Mouse (Mus musculus) 3T3-L1 (cell line): ENCODE measurements around the gene Tdrd12.
"Not testable (repeated sequence)": the region's sequence is repeated elsewhere in the genome, so short reads cannot be mapped to it uniquely, and the experiment has no call there.

Source experiments
- DNase-seq: peaks from one replicate; pipeline ENCODE4 v3.0.0-alpha.2; 2015; ENCODE audit warnings: low read depth, low spot score

Gene Tdrd12

DNA sequence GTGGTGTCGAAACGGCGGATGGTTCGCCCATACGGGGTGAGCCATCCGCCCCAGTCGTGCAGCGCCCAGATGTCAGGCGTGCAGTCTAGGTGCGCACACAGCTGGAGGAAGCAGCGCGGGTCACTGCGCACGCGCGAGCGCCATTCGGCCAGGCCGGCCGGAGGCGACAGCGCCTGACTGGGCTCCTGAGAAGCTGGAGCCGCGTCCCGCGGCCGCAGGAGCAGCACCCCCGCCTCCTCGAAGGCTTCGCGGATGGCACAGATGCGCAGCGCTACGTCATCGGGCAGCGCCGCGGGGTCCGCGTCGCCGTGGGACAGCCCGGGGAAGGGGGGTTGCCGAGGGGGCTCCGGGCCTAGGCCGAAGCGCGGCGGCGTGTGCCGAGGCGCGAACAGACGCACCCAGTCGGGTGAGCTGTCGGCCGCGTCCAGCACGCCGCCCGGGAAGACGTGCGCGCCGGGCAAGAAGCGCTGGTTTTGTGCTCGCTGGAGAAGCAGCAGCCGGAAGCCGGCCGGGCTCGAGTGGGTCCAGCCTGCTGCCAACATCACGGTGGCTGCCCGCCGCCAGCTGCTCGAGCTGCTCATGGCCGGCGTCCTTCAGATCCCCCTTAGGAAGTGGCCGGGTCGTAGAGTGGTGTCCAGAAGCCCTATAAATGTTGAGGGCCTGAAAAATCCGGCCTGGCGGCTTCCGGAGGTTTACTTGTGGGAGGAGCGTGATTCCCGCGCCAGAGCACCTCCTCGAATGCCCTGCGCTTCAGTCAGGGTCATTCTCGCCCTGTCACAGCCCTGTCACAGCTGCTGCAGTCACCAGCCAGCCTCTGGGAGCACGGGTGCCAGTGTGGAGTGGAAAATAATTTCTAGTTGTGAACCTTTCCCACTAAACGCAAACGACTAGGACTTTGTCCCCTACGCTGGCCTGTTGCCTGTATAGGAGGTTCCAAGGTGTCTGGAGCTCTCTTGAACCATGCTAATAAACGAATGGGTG, 18.0 kb upstream of the Tdrd12 start:
- DNase-seq, result peak; percentile 82

DNA sequence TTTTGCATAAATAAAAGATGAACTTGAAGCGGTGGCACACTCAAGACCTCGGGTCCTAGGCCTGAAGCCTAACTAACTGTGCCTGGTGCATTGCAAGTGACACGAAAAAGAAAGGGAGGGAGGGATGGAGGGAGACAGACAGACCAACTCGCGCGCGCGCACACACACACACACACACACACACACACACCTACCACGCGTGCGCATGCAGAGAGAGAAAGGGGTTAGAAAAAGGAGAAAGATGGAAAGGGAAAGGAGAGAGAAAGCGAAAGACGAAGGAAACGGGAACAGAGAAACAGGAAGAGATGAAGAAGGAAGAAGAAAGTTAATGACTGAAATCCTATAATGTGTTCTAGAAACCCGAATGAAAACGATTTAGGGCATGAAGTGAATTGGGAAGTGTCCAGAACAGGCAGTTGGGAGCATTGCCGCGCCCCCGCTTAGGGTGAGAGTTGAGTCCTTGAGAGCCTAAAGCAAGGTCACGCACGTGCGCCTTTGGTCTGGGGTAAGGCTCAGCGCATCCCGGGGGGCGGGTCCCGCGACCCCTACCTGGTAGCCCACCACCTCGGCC, 17.1 kb upstream of the Tdrd12 start:
- peak; percentile 59 for DNase-seq

DNA sequence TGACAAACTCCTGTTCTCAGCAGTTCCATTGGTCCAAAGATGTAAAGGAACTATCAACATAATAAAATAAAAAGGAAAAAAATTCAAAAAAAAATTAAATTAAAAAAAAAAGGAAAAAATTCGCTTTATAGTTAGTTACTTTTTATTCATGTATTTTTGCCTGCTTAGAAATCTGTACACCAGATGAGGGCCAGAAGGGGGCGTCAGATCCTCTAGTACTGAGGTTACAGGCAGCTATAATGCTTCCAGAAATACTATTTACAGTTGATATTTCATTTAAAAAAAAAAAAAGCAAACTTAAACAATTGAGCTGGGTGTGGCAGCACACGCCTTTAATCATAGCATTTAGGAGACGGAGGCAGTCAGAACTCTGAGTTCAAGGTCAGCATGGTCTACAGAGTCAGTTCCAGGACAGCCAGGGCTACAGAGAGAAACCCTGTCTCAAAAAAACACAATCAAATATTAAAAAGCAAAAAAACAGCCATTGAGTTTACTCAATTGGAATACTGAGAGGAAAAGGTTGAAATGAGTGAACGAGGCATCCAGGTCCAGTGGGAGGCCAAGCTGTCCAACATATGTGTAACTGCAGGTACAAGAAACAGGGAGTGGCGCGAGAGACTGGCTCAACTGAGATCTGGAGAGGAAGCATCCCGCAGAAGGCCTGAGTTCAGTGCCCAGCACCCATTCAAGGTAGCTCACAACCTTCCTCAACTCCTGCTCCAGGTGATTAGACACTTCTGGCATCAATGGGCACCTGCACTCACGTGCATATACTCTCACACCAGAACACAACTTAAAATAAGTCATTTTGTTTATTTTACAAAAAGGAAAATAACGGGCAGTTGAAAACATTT, 16.4 kb upstream of the Tdrd12 start:
- DNase-seq, result peak; percentile 66

GRCm38 (mm10) chr7:35545881-35546280, 8.3 kb upstream of the Tdrd12 start:
- peak; percentile 81 for DNase-seq

- DNase-seq, result no peak
Measured at GRCm38 (mm10) chr7:35535750-35536512, 1.6 kb downstream of the Tdrd12 start.

- not testable (repeated sequence) for DNase-seq
Measured at GRCm38 (mm10) chr7:35530544-35530943, 7.0 kb downstream of the Tdrd12 start.

- DNase-seq, result no peak
Measured at GRCm38 (mm10) chr7:35530026-35530425, 7.5 kb downstream of the Tdrd12 start.

- DNase-seq, result no peak
Measured at GRCm38 (mm10) chr7:35526795-35527194, 10.8 kb downstream of the Tdrd12 start.

GRCm38 (mm10) chr7:35501995-35502394, 35.5 kb downstream of the Tdrd12 start:
- peak; percentile 12 for DNase-seq

DNA sequence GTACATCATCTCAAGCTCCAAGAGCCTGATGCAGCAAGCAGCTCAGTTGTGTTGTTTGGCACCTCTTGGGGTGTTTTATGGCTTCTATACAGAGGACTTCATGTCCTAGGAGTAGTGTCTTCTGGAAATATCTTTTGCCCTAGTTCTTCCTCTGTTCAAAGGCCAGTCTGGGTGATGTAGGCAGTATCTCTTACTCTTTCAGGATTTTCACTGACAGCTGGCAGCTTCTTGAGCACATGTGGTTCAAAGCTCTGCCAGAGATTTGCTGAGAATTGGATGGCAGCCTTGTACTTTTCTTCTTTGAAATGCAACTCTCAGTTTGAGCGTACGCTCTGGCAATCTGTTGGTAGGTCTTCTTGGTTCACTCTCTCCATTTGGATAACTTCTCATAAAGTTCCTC, 40.0 kb downstream of the Tdrd12 start:
- no peak for DNase-seq

DNA sequence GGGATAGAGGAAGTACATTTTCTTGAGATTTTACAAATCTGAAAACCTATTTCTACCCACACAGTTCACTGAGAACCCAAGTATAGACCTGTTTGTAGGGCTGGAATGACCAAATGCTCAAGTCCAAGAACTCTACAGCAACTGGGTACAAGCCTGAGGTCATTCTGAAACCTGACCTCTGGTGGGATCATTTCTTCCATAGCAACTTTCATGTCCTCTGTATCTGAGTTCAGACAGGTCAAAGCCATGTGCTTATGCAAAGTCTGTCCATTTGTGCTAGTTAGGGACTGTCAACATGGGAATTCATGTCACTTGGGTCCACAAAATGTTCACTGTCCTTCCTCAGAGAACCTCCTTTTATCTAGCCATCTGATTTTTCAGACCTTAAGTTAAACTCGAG, 46.5 kb downstream of the Tdrd12 start:
- no peak for DNase-seq

DNA sequence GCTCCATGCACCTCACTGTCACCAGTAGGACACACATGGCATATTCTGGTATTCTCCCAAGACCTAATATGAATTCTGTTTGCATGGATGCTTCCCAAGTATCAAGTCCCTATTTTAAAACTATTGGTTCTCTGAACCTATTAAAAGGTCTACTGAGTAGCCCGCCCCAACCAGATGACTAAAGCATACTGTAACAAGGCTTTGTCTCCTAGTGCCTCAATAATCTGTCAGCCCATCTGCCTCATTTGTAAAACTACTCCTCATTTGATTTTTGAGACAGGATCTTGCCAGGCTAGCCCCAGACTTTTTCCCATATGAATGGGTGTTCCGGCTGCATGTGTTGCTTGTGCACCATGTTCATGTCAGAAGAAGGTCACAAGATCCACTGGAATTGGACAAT, 47.4 kb downstream of the Tdrd12 start:
- DNase-seq, result no peak

GRCm38 (mm10) chr7:35486553-35486952, 51.0 kb downstream of the Tdrd12 start:
- no peak for DNase-seq

DNA sequence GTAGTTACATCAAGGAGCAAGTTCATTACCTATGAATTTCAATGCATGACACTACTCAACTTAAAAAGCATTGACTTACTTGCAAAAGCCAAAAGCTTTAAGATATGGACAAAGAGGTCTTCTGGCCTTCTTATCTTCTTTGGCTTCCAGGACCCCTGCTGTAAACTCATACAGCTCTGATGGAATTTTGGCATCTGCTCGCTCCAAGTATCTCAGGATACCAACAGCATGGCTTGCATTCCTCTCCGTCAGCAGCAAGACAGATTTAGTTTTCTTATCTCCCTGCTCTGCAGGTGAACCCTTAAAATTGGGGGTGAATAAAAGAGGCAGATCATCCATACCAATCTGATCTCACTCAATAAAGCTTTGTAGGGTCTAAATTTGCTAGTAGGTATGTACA, 52.4 kb downstream of the Tdrd12 start:
- no peak for DNase-seq

GRCm38 (mm10) chr7:35476457-35476856, 61.1 kb downstream of the Tdrd12 start:
- DNase-seq, result no peak

DNA sequence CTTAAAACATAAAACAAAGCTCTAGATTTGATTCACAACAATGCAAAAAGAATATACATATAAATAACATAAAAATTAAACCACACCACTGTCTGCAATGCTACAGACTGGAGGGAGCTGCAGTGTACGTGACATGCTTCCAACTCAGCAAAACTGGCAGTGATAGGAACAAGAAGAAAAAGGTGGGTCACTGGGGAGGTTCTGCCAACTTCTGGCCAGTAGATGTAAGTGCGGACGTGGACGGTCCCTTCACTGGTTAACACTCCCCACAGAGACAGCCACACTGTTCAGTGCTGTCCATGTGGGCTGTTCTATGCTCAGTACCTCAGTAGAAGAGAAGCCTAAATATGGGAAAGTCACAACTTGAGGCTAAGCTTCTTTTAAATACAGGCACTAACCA, 66.8 kb downstream of the Tdrd12 start:
- no peak for DNase-seq

DNA sequence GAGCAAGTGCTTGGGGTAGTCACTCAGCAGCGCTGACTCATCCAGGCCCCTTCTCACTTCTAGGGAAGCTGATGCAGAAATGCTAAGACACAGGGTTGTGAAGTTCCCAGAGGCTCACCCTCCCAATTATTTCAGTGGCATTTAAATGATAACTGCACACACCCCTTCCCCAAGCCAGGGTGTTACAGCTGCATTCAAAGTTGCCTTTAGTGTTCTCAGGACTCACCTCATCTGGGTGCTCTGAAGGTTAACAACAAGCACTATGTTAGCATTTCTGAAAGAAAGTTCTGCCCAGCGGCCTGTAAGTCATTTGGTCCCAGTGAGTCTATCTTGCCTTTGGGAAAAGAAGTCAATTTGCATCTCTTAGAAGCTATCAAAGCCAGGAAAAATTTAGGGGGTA, 69.7 kb downstream of the Tdrd12 start:
- DNase-seq, result no peak

- DNase-seq, result no peak
Measured at GRCm38 (mm10) chr7:35465027-35465426, 72.5 kb downstream of the Tdrd12 start.

DNA sequence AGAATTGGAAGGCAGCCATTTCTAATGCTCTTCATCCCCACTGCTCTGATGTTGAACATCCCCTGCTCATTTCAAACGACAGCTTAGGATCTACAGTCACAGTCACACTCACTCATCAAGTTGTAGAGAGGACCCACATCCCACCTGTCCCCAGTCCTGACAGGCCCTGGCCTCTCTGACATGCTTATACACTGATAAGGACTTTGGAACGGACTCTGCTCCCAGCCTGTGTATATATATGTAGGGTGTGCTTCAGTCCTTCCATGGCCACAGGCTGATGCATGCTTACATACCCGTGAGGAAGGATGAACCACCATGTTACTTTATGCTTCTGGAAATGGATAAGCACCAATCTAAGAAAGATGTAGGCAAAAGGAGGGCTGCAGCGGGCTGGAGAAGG, 76.6 kb downstream of the Tdrd12 start:
- no peak for DNase-seq

- DNase-seq, result no peak
Measured at GRCm38 (mm10) chr7:35456091-35456814, 81.3 kb downstream of the Tdrd12 start.

DNA sequence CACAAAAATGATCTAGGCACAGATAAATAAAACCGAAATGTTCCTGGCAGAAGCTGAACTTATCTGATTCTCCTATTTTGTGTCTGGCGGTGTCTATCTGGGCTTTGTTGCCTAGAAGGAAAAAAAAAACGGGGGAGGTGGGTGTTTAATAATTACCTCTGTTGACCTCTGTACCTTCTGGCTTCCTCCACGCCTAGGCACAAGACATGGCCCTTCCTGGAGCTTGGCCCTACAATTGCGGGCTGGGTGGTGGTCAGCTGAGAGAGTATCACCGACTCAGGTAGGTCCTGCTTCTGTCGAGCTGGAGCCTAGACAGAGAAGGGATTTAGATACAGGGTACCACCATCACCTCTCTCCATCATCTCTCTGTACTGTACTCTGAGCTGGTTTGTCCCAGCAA, 88.7 kb downstream of the Tdrd12 start:
- DNase-seq, result no peak
